Mouse (Mus musculus) myocyte (in vitro differentiated cells): Measurements from ENCODE around the gene Smg1. TPM values are rescaled to one million over a fixed set of nuclear protein-coding genes. Genes with fewer than 3 reads are reported as not detected.
A peak's percentile ranks its signal among the peaks of the same experiment; 100 is the strongest.

ENCODE experiments used
- H3K27me3 ChIP-seq: one replicate; pipeline ENCODE4 v1.6.1; 2011; ENCODE audit not compliant: control insufficient read depth, insufficient read depth, insufficient read length
- H3K36me3 ChIP-seq: one replicate; pipeline ENCODE4 v1.6.1; 2011; ENCODE audit not compliant: control insufficient read depth, insufficient read depth
- H3K4me2 ChIP-seq: one replicate; pipeline ENCODE4 v1.6.1; 2011; ENCODE audit warnings: low read depth, control low read depth
- H3K4me3 ChIP-seq: one replicate; pipeline ENCODE4 v1.5.1; 2011; ENCODE audit warnings: mild to moderate bottlenecking, control low read depth, moderate library complexity
- H3K79me2 ChIP-seq: one replicate; pipeline ENCODE4 v1.6.1; 2011; ENCODE audit not compliant: control insufficient read depth, insufficient read depth
- H3ac ChIP-seq: one replicate; pipeline ENCODE4 v1.6.1; 2011; ENCODE audit not compliant: control insufficient read depth, insufficient read length
- CEBPB ChIP-seq: IDR thresholded peaks from 2 replicates; pipeline ENCODE4 v1.6.1; 2011; ENCODE audit warnings: mild to moderate bottlenecking, moderate library complexity; ENCODE audit not compliant: poor library complexity, insufficient read depth, severe bottlenecking
- E2F4 ChIP-seq: IDR thresholded peaks from one replicate; pipeline ENCODE4 v1.6.1; 2011; ENCODE audit warnings: mild to moderate bottlenecking, control low read depth, moderate library complexity; ENCODE audit not compliant: insufficient read depth
- MAX ChIP-seq: IDR thresholded peaks from one replicate; pipeline ENCODE4 v1.6.1; 2011; ENCODE audit warnings: low read depth, mild to moderate bottlenecking, control low read depth
- MYOD1 ChIP-seq, 3 experiments: IDR thresholded peaks; one replicate each; pipeline ENCODE4 v1.6.1; 2011; ENCODE audit warnings: control low read depth in 2 of 3, low read depth in 2 of 3, mild to moderate bottlenecking in 2 of 3, moderate library complexity in 1 of 3; ENCODE audit not compliant: insufficient read length in 2 of 3, control insufficient read depth in 1 of 3
- MYOG ChIP-seq, 3 experiments: IDR thresholded peaks; one replicate each; pipeline ENCODE4 v1.6.1; 2011; ENCODE audit warnings: control low read depth in 2 of 3, low read depth in 2 of 3, mild to moderate bottlenecking in 2 of 3; ENCODE audit not compliant: insufficient read length in 2 of 3, control insufficient read depth in 1 of 3, insufficient read depth in 1 of 3
- POLR2A ChIP-seq: IDR thresholded peaks from one replicate; pipeline ENCODE4 v1.6.1; 2011; ENCODE audit warnings: low read depth, mild to moderate bottlenecking, control low read depth, moderate library complexity; ENCODE audit not compliant: insufficient read length
- POLR2AphosphoS2 ChIP-seq: IDR thresholded peaks from one replicate; pipeline ENCODE4 v1.6.1; 2011; ENCODE audit warnings: low read depth, control low read depth; ENCODE audit not compliant: insufficient read length
- REST ChIP-seq: IDR thresholded peaks from one replicate; pipeline ENCODE4 v1.6.1; 2011; ENCODE audit warnings: mild to moderate bottlenecking, control low read depth, moderate library complexity; ENCODE audit not compliant: insufficient read depth, insufficient read length
- SRF ChIP-seq: IDR thresholded peaks from one replicate; pipeline ENCODE4 v1.6.1; 2011; ENCODE audit warnings: low read depth; ENCODE audit not compliant: control insufficient read depth, insufficient read length
- TCF12 ChIP-seq: IDR thresholded peaks from one replicate; pipeline ENCODE4 v1.6.1; 2011; ENCODE audit warnings: mild to moderate bottlenecking, control low read depth; ENCODE audit not compliant: poor library complexity, insufficient read depth, severe bottlenecking
- TCF3 ChIP-seq: IDR thresholded peaks from one replicate; pipeline ENCODE4 v1.6.1; 2011; ENCODE audit warnings: low read depth, control low read depth; ENCODE audit not compliant: insufficient read length
- USF1 ChIP-seq: IDR thresholded peaks from one replicate; pipeline ENCODE4 v1.6.1; 2011; ENCODE audit warnings: low read depth, mild to moderate bottlenecking, control low read depth, moderate library complexity
- polyA plus RNA-seq: library from polyadenylated mRNA; unstranded; fragments of >200 nt; fragmentation: generic; extraction: Trizol; gene quantifications from one replicate; pipeline ENCODE4 v1.2.1, GENCODE M21; 2012; ENCODE audit warnings: missing spikeins

Smg1 gene
- polyA plus RNA-seq, 1 experiment, result 7.9 TPM

DNA sequence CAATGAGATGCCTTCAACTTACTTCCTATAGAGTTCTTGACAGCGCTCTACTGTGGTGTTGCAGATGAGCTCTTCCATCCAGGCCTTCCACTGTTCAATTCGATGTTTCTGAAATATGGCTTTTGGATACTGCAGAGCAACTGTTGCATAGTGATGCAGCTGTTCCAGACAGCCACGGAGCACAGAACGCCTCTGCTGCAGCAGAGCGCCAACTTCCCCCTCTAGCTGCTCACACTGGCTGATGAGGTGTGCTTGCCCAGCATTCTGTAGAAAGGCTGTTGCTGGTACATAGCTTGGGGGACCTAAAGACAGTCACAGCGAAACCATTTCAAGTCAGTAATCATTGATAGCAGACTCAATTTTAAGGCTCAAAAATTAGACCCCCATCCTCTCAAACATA lies 89.3 kb downstream of the Smg1 start:
- Histone ChIP-seq H3K36me3 (peaks cover 51% of the 10 kb centered on the region), H3K4me2 (no peak overlapping the region), H3ac (no peak overlapping the region), H3K27me3 (no peaks in the 10 kb centered on the region), H3K4me3 (no peak overlapping the region), H3K79me2 (no peaks in the 10 kb centered on the region)
- TF ChIP-seq E2F4, result no peak

DNA sequence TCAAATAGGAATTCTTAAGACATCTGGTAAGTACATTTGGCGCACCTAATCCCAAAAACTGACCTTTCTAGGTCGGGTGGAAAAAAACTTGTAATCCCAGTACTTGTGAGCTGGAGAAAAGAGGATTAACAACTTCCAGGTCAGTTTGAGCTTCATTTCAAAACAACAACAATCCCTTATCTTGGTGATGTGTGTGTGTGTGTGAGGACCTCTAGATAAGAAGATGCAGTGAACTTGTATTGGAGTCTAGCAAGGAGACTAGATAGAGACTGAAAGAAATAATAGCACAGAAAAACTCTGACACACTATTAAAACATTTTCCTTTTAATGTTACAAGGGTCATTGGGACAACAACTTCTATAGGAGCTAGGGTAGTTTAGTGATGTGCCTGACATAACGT lies 99.9 kb downstream of the Smg1 start:
- Histone ChIP-seq H3K4me3 (no peak overlapping the region), H3K79me2 (no peaks in the 10 kb centered on the region), H3K36me3 (peaks cover 82% of the 10 kb centered on the region), H3ac (no peak overlapping the region), H3K27me3 (no peaks in the 10 kb centered on the region), H3K4me2 (no peak overlapping the region)
- TF ChIP-seq MYOD1 (IDR thresholded peaks at IDR 0.05; ENCODE audit: control insufficient read depth in 1 of 3, insufficient read length in 2 of 3, low read depth in 2 of 3) (no peak), E2F4 (no peak), SRF (no peak), POLR2AphosphoS2 (no peak), TCF3 (no peak)

DNA sequence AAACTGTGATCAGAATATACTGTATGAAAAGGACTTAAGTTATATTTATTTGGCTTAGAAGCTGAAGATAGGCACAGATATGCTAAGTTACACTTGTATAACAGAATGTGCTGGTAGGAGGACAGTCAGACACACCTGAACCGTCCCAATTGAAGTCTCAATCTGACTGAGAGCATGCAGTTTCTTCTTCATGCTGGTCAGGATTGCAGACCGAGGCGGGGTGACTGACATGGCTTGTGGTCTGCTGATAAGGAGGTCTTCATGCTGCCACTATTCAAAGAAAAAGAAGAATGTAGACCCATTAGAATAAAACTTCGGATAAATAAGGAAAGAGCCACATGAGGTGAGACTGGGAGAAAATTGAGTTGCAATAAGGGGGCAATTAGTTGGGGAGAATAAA lies 100.3 kb downstream of the Smg1 start:
- Histone ChIP-seq H3ac (no peak overlapping the region), H3K4me2 (no peak overlapping the region), H3K27me3 (no peaks in the 10 kb centered on the region), H3K79me2 (no peaks in the 10 kb centered on the region), H3K36me3 (peaks cover 77% of the 10 kb centered on the region), H3K4me3 (no peak overlapping the region)
- TF ChIP-seq USF1 (no peak), CEBPB (no peak), TCF3 (no peak), MYOD1 (IDR thresholded peaks at IDR 0.05; ENCODE audit: control insufficient read depth in 1 of 3, insufficient read length in 2 of 3, low read depth in 2 of 3) (no peak), MAX (no peak)

DNA sequence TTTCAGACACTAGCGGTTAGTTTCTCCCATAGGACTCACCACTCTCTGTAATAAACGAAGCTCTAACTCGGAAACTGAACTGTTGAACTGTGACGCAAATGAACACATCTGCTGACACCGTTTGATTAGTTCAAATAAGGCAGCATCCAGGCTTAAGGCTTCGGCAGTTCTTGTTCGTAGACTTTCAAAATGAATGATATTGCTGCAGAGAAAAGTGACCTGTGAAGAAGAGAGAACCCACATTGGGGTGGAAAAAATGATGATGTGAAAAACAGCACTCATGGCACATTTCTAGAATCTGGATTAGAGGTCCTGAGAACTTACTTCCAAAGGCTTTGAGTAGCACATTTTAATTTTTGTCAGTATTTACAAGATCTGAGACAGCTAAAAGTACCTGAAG lies 102.2 kb downstream of the Smg1 start:
- Histone ChIP-seq H3K4me2 (no peak overlapping the region), H3ac (no peak overlapping the region), H3K4me3 (no peak overlapping the region), H3K27me3 (no peaks in the 10 kb centered on the region), H3K79me2 (no peaks in the 10 kb centered on the region), H3K36me3 (peaks cover 76% of the 10 kb centered on the region)
- TF ChIP-seq MYOD1 (IDR thresholded peaks at IDR 0.05; ENCODE audit: control insufficient read depth in 1 of 3, insufficient read length in 2 of 3, low read depth in 2 of 3) (no peak), TCF12 (no peak), POLR2A (no peak), SRF (no peak), USF1 (no peak), POLR2AphosphoS2 (no peak), MYOG (IDR thresholded peaks at IDR 0.05; ENCODE audit: control insufficient read depth in 1 of 3, insufficient read depth in 1 of 3, insufficient read length in 2 of 3, low read depth in 2 of 3) (no peak), MAX (no peak), CEBPB (no peak), REST (no peak), TCF3 (no peak), E2F4 (no peak)

DNA sequence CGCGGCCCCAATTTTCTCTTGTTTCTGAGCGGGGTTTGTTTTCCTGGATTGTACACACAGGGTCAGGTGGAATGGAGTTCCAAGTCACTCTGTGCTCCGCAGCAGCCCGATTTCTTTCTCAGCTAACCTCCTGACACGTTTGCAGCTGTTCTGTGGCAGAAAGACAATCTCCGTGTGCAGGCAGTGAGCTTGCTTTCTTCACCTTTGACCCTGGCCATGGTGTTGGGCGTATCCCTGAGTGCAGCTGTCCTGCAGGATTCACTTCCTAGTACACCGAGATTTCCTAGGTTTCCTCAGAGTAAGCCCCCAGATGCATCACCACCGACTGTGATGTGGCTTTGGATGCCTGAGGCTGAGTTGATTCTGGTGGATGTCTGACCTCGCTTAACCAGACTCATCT lies 108.3 kb downstream of the Smg1 start:
- Histone ChIP-seq H3ac (no peak overlapping the region), H3K36me3 (peaks cover 19% of the 10 kb centered on the region)
- TF ChIP-seq MYOG (IDR thresholded peaks at IDR 0.05; ENCODE audit: control insufficient read depth in 1 of 3, insufficient read depth in 1 of 3, insufficient read length in 2 of 3, low read depth in 2 of 3), result peak; percentile 29 to 93 (median 73)
- no peak for TF ChIP-seq REST
- TF ChIP-seq E2F4, result no peak
- TF ChIP-seq MYOD1 (IDR thresholded peaks at IDR 0.05; ENCODE audit: control insufficient read depth in 1 of 3, insufficient read length in 2 of 3, low read depth in 2 of 3), result peak in 2 of 3 experiments; percentile 69 to 95

DNA sequence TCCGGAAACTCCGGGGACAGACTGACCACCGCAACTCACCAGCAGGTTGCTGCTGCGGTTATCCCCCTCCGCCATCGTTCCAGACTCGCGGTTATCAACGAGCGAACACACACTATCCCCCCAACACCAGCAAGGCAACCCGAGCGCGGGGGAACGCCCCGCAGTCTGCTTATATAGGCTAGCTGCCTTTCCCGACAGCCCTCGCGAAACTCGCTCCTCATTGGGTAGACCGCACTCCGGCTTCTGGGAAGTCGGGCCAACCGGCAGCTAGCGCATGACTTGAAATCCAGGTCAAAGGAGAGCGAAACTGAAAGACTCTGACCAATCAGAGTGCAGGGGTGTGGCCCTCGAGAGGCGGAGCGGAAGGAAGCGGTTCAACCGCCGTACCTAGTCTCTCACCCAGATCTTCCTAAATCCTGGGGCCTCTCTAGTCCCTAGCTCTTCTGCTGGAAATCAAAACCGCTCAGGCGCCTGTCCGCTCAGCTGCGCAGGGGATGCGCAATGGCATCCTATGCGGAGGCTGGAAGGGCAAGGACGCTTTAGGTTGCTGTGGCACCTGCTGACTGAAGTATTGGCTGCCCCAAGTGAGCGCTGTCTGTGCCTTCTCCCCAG lies 113.9 kb downstream of the Smg1 start, which contains the start of gene Arl6ip1:
Gene Arl6ip1, minus strand, starts transcription at position 233 of the 612 bp plus-strand sequence.
- Histone ChIP-seq H3ac (peak within 1 kb of the TSS; percentile 38), H3K79me2 (peaks cover 32% of the 10 kb centered on the region), H3K4me2 (peak within 1 kb of the TSS; percentile 84), H3K27me3 (no peaks in the 10 kb centered on the region), H3K4me3 (peak within 1 kb of the TSS; percentile 96), H3K36me3 (peaks cover under 1% of the 10 kb centered on the region)
- TF ChIP-seq TCF3 (no peak), MAX (no peak), CEBPB (no peak), SRF (no peak), REST (no peak), POLR2AphosphoS2 (peak; percentile 98), POLR2A (peak; percentile 94), E2F4 (peak; percentile 44), MYOG (IDR thresholded peaks at IDR 0.05; ENCODE audit: control insufficient read depth in 1 of 3, insufficient read depth in 1 of 3, insufficient read length in 2 of 3, low read depth in 2 of 3) (no peak), USF1 (no peak), TCF12 (no peak), MYOD1 (IDR thresholded peaks at IDR 0.05; ENCODE audit: control insufficient read depth in 1 of 3, insufficient read length in 2 of 3, low read depth in 2 of 3) (peak in 1 of 3 experiments; percentile 9)

More for the DNA sequence above, 108.3 kb downstream of the Smg1 start:
- H3K79me2 ChIP-seq, result no peaks in the 10 kb centered on the region
- H3K4me3 ChIP-seq, result no peak overlapping the region
- no peak overlapping the region for H3K4me2 ChIP-seq
- H3K27me3 ChIP-seq, result no peaks in the 10 kb centered on the region
